8 mouse cellular contexts compared by ENCODE assay signal in genomic region chr13:51644829-51645789, GRCm38 (mm10). TPM values are rescaled to one million over a fixed set of nuclear protein-coding genes. Genes with fewer than 3 reads are reported as not detected.
DNase-seq lines count a peak whose midpoint lies in the region; ATAC-seq and TF ChIP-seq lines count a peak whose summit lies in the region.

Cks2 (plus strand) TSS chr13:51645232.

- peak within 1 kb of the TSS; percentile 87 for H3K4me3 ChIP-seq in embryonic facial prominence, embryonic 13.5 days
- peak within 1 kb of the TSS; percentile 90 for H3K4me3 ChIP-seq in kidney, adult 2 months (ENCODE audit: insufficient read depth, low read depth, low read length)
- H3K4me3 ChIP-seq in limb, embryonic 12.5 days (replicated peaks) = peak within 1 kb of the TSS; percentile 76
- peak within 1 kb of the TSS; percentile 80 for H3K4me3 ChIP-seq in midbrain, embryonic 15.5 days
- H3K4me3 ChIP-seq in spleen, adult 2 months (ENCODE audit: extremely low read depth, insufficient read depth, insufficient read length) = peak within 1 kb of the TSS; percentile 79

- TF ChIP-seq POLR2A in kidney, adult 2 months (IDR thresholded peaks at IDR 0.05; ENCODE audit: low read depth, low read length) = peak; percentile 47
- TF ChIP-seq POLR2A in spleen, adult 2 months (IDR thresholded peaks at IDR 0.05; ENCODE audit: low read depth, low read length) = peak; percentile 48

- under 1% methylated on average over 83 of the region's 83 CpGs for WGBS in embryonic facial prominence, embryonic 13.5 days
- under 1% methylated on average over 83 of the region's 83 CpGs for WGBS in kidney, adult 2 months
- under 1% methylated on average over 83 of the region's 83 CpGs for WGBS in limb, embryonic 12.5 days
- under 1% methylated on average over 82 of the region's 83 CpGs for whole genome bisulfite sequencing in midbrain, embryonic 15.5 days
- WGBS in spleen, adult 2 months = under 1% methylated on average over 83 of the region's 83 CpGs

- no peaks in the 10 kb centered on the region for H3K9me3 ChIP-seq in embryonic facial prominence, embryonic 13.5 days
- H3K9me3 ChIP-seq in limb, embryonic 12.5 days = no peaks in the 10 kb centered on the region
- no peaks in the 10 kb centered on the region for H3K9me3 ChIP-seq in midbrain, embryonic 15.5 days

- H3K4me1 ChIP-seq in embryonic facial prominence, embryonic 13.5 days = peaks cover 23% of the 10 kb centered on the region
- peaks cover 8% of the 10 kb centered on the region; the same call in 1 of the 2 replicates for H3K4me1 ChIP-seq in kidney, adult 2 months (ENCODE audit: control insufficient read depth, insufficient read depth, low read length)
- peaks cover 22% of the 10 kb centered on the region for H3K4me1 ChIP-seq in limb, embryonic 12.5 days (replicated peaks)
- H3K4me1 ChIP-seq in midbrain, embryonic 15.5 days = peaks cover 8% of the 10 kb centered on the region
- peaks cover 2% of the 10 kb centered on the region; the same call in 1 of the 2 replicates for H3K4me1 ChIP-seq in spleen, adult 2 months (ENCODE audit: control insufficient read depth, insufficient read depth, insufficient read length)

- no peaks in the 10 kb centered on the region for H3K36me3 ChIP-seq in embryonic facial prominence, embryonic 13.5 days
- no peaks in the 10 kb centered on the region for H3K36me3 ChIP-seq in kidney, adult 2 months (ENCODE audit: control insufficient read depth, insufficient read depth, low read length)
- H3K36me3 ChIP-seq in limb, embryonic 12.5 days = 0 out of 2 replicates have a peak, but pooled peaks cover 4% of the 10 kb centered on the region
- H3K36me3 ChIP-seq in midbrain, embryonic 15.5 days (replicated peaks) = no peaks in the 10 kb centered on the region
- H3K36me3 ChIP-seq in spleen, adult 2 months (ENCODE audit: control insufficient read depth, insufficient read depth, low read length) = no peaks in the 10 kb centered on the region

- peak within 1 kb of the TSS; percentile 69 for H3K4me2 ChIP-seq in embryonic facial prominence, embryonic 13.5 days
- H3K4me2 ChIP-seq in limb, embryonic 12.5 days = peak within 1 kb of the TSS; percentile 63
- H3K4me2 ChIP-seq in midbrain, embryonic 15.5 days = peak within 1 kb of the TSS; percentile 94

- H3K27ac ChIP-seq in embryonic facial prominence, embryonic 13.5 days = peak within 1 kb of the TSS; percentile 80
- peak within 1 kb of the TSS; percentile 81 for H3K27ac ChIP-seq in kidney, adult 2 months (ENCODE audit: insufficient read depth, low read depth, low read length)
- peak within 1 kb of the TSS; percentile 86 for H3K27ac ChIP-seq in limb, embryonic 12.5 days
- peak within 1 kb of the TSS; percentile 74 for H3K27ac ChIP-seq in midbrain, embryonic 15.5 days
- H3K27ac ChIP-seq in spleen, adult 2 months (ENCODE audit: insufficient read depth, low read length) = peak within 1 kb of the TSS; percentile 87

- no peak for TF ChIP-seq CTCF in kidney, adult 2 months (conservative IDR thresholded peaks at IDR 0.05; ENCODE audit: insufficient read depth, insufficient read length, low read depth, low read length)
- no peak for TF ChIP-seq CTCF in spleen, adult 2 months (IDR thresholded peaks at IDR 0.05; ENCODE audit: extremely low read depth, insufficient read depth, insufficient read length, insufficient replicate concordance)

- ATAC-seq in embryonic facial prominence, embryonic 13.5 days (ENCODE audit: insufficient number of reproducible peaks, insufficient read depth, low FRiP score, low TSS enrichment, low read depth) = peak; percentile 96
- peak; percentile 96 for ATAC-seq in limb, embryonic 12.5 days (ENCODE audit: insufficient number of reproducible peaks, insufficient read depth, low FRiP score, low TSS enrichment, low read depth)
- peak; percentile 99 for ATAC-seq in midbrain, embryonic 15.5 days (replicated peaks)

- H3K27me3 ChIP-seq in embryonic facial prominence, embryonic 13.5 days = no peaks in the 10 kb centered on the region
- H3K27me3 ChIP-seq in kidney, adult 2 months (replicated peaks; ENCODE audit: control insufficient read depth, insufficient read depth, low read length) = no peaks in the 10 kb centered on the region
- H3K27me3 ChIP-seq in limb, embryonic 12.5 days = no peaks in the 10 kb centered on the region
- H3K27me3 ChIP-seq in midbrain, embryonic 15.5 days (replicated peaks) = no peaks in the 10 kb centered on the region
- no peaks in the 10 kb centered on the region for H3K27me3 ChIP-seq in spleen, adult 2 months (ENCODE audit: control insufficient read depth, insufficient read depth, low read length)

- DNase-seq in 3134 (ENCODE audit: extremely low read depth, insufficient read length, low spot score) = peak; percentile 97
- DNase-seq in adrenal gland, postnatal 36 days = peak; percentile 96 to 97
- DNase-seq in heart, adult 18-20 months = peak; percentile 97 to 99
- DNase-seq in kidney, adult 2 months = peak; percentile 99
- DNase-seq in spleen, adult 2 months (ENCODE audit: low read depth in 1 of 2, low spot score in 2 of 2) = peak; percentile 97

- H3K9ac ChIP-seq in embryonic facial prominence, embryonic 13.5 days = peak within 1 kb of the TSS; percentile 90
- H3K9ac ChIP-seq in limb, embryonic 12.5 days (replicated peaks) = peak within 1 kb of the TSS; percentile 92
- H3K9ac ChIP-seq in midbrain, embryonic 15.5 days = peak within 1 kb of the TSS; percentile 80

RNA-seq across cellular contexts. Expression of gene Cks2, which starts in this region (rescaled TPM):
- total RNA-seq in adrenal gland, postnatal 36 days (2021) = 10 to 100 TPM; 12.3 to 14.5 TPM
- 328 and 339 TPM in 2 replicates for polyA plus RNA-seq in embryonic facial prominence, embryonic 13.5 days (2015; fragmentation: Nextera tagmentation; extraction: Ambion mirVana)
- 1 to 10 TPM; 1.1 to 2.0 TPM for total RNA-seq in heart, adult 18-20 months (2021)
- 34.8 and 36.5 TPM in 2 replicates for polyA plus RNA-seq in kidney, adult 2 months (2012; rRNA removed)
- 351 and 364 TPM in 2 replicates for polyA plus RNA-seq in limb, embryonic 12.5 days (2016; fragmentation: Nextera tagmentation; extraction: Ambion mirVana)
- 36.9 and 42.6 TPM in 2 replicates for polyA plus RNA-seq in midbrain, embryonic 15.5 days (2015; fragmentation: Nextera tagmentation; extraction: Ambion mirVana)
- polyA plus RNA-seq in spleen, adult 2 months (2012; rRNA removed) = 14.0 and 16.7 TPM in 2 replicates

Comparison
In these comparisons a context has a peak if more than half of its experiments do, and no peak if none do; other contexts are left out.
1. Peak in every context shown above with its lines: DNase-seq, ATAC-seq, H3K4me3 ChIP-seq and H3K27ac ChIP-seq.
2. RNA of gene Cks2 (total RNA-seq): 12.3 to 14.5 TPM in adrenal gland, postnatal 36 days; 1.1 to 2.0 TPM in heart, adult 18-20 months; every median in the first group is over 4 times any median in the second.